Mouse (Mus musculus) liver (tissue): ENCODE measurements at regions not wholly inside any gene's neighbourhood (a gene's known extent, or its start where the extent isn't known, plus 50 kb on each side); places are given as distances from the start of the nearest gene placed in this dataset.

Experiments
- DNase-seq: peaks from one replicate; pipeline ENCODE4 v3.0.0-alpha.2; 2020; ENCODE audit warnings: mixed read lengths

- no peak for DNase-seq
Observed at GRCm38 (mm10) chr11:45058658-45059057, 441.5 kb downstream of the Ebf1 start.

- no peak for DNase-seq
Observed at GRCm38 (mm10) chr11:45066592-45066991, 449.5 kb downstream of the Ebf1 start.

GRCm38 (mm10) chr11:45070280-45070679, 453.2 kb downstream of the Ebf1 start:
- no peak for DNase-seq

- DNase-seq: no peak
Observed at GRCm38 (mm10) chr11:45071195-45071594, 454.1 kb downstream of the Ebf1 start.

GRCm38 (mm10) chr11:45084506-45085037, 467.5 kb downstream of the Ebf1 start:
- no peak for DNase-seq

- DNase-seq: no peak
Observed at GRCm38 (mm10) chr11:45085145-45085544, 468.0 kb downstream of the Ebf1 start.

GRCm38 (mm10) chr11:45087186-45087915, 470.2 kb downstream of the Ebf1 start:
- no peak for DNase-seq

GRCm38 (mm10) chr11:45088286-45088685, 471.2 kb downstream of the Ebf1 start:
- DNase-seq: no peak

- no peak for DNase-seq
Observed at GRCm38 (mm10) chr11:45089561-45089960, 472.4 kb downstream of the Ebf1 start.

GRCm38 (mm10) chr11:45103498-45104336, 486.6 kb downstream of the Ebf1 start:
- DNase-seq: no peak

- no peak for DNase-seq
Observed at GRCm38 (mm10) chr11:45116702-45117101, 499.6 kb downstream of the Ebf1 start.

- no peak for DNase-seq
Observed at GRCm38 (mm10) chr11:45123276-45123675, 506.2 kb downstream of the Ebf1 start.

GRCm38 (mm10) chr11:45136781-45137180, 519.7 kb downstream of the Ebf1 start:
- DNase-seq: no peak

GRCm38 (mm10) chr11:45138351-45138975, 521.3 kb downstream of the Ebf1 start:
- no peak for DNase-seq

- DNase-seq: no peak
Observed at GRCm38 (mm10) chr11:45140490-45140889, 523.4 kb downstream of the Ebf1 start.

- no peak for DNase-seq
Observed at GRCm38 (mm10) chr11:45154070-45154469, 537.0 kb downstream of the Ebf1 start.

GRCm38 (mm10) chr11:45154497-45154896, 537.4 kb downstream of the Ebf1 start:
- no peak for DNase-seq

GRCm38 (mm10) chr11:45155782-45156181, 538.7 kb downstream of the Ebf1 start:
- DNase-seq: no peak

GRCm38 (mm10) chr11:45158282-45158681, 541.2 kb downstream of the Ebf1 start:
- DNase-seq: no peak

GRCm38 (mm10) chr11:45160871-45161270, 543.8 kb downstream of the Ebf1 start:
- no peak for DNase-seq

- no peak for DNase-seq
Observed at GRCm38 (mm10) chr11:45173546-45173945, 556.4 kb downstream of the Ebf1 start.

GRCm38 (mm10) chr11:45174071-45174470, 557.0 kb downstream of the Ebf1 start:
- no peak for DNase-seq
